Mouse (Mus musculus) ES-E14 (cell line): ENCODE results near the gene Pgap3. TPM values are rescaled to one million over a fixed set of nuclear protein-coding genes. Genes with fewer than 3 reads are reported as not detected.

Source experiments
- DNase-seq: peaks from one replicate; pipeline ENCODE4 v3.0.0-alpha.2; 2013; ENCODE audit warnings: low read depth, low spot score
- H3K27ac ChIP-seq: 2 replicates; pipeline ENCODE4 v1.5.1; 2012; ENCODE audit warnings: low read depth, mild to moderate bottlenecking, low read length, moderate library complexity, mixed read lengths; ENCODE audit not compliant: poor library complexity, insufficient read depth, severe bottlenecking
- H3K36me3 ChIP-seq: 2 replicates; pipeline ENCODE4 v1.6.1; 2012; ENCODE audit warnings: mild to moderate bottlenecking, low read length, moderate library complexity, mixed read lengths; ENCODE audit not compliant: control insufficient read depth, poor library complexity, insufficient read depth, severe bottlenecking
- H3K4me1 ChIP-seq, 2 experiments: fragments of 150-350 bp in 1 of 2; sonication (generic) in 1 of 2; 2 replicates each; pipeline ENCODE4 v1.6.1; 2012; ENCODE audit warnings: low read length in 2 of 2, mild to moderate bottlenecking in 1 of 2, mixed read lengths in 1 of 2; ENCODE audit not compliant: control insufficient read depth in 2 of 2, insufficient read depth in 2 of 2, poor library complexity in 1 of 2
- H3K4me3 ChIP-seq, 2 experiments: fragments of 150-350 bp in 1 of 2; sonication (generic) in 1 of 2; 2 replicates each; pipeline ENCODE4 v1.5.1; 2012; ENCODE audit warnings: low read length in 2 of 2, low read depth in 1 of 2, mild to moderate bottlenecking in 1 of 2, mixed read lengths in 1 of 2; ENCODE audit not compliant: insufficient read depth in 1 of 2, poor library complexity in 1 of 2, severe bottlenecking in 1 of 2
- H3K9ac ChIP-seq: 2 replicates; pipeline ENCODE4 v1.6.1; 2012; ENCODE audit warnings: low read depth, mild to moderate bottlenecking, low read length, mixed read lengths; ENCODE audit not compliant: poor library complexity, insufficient read depth, severe bottlenecking
- H3K9me3 ChIP-seq: fragments of 150-350 bp; sonication (generic); 2 replicates; pipeline ENCODE4 v1.6.1; 2012; ENCODE audit warnings: low read depth, mild to moderate bottlenecking, low read length; ENCODE audit not compliant: control insufficient read depth, insufficient read depth
- CHD2 ChIP-seq: IDR thresholded peaks from 2 replicates; pipeline ENCODE4 v1.6.1; 2014; ENCODE audit warnings: mild to moderate bottlenecking, low read depth, low read length, inconsistent platforms
- HCFC1 ChIP-seq: IDR thresholded peaks from 2 replicates; pipeline ENCODE4 v1.6.1; 2012; ENCODE audit warnings: low read length, inconsistent platforms, borderline replicate concordance; ENCODE audit not compliant: insufficient read depth
- MAFK ChIP-seq: IDR thresholded peaks from 2 replicates; pipeline ENCODE4 v1.6.1; 2014; ENCODE audit warnings: mild to moderate bottlenecking, low read depth, low read length, inconsistent platforms; ENCODE audit not compliant: insufficient read depth
- ZC3H11A ChIP-seq: IDR thresholded peaks from 2 replicates; pipeline ENCODE4 v1.6.1; 2012; ENCODE audit warnings: low read depth, mild to moderate bottlenecking, inconsistent platforms, low read length, borderline replicate concordance
- ZNF384 ChIP-seq: IDR thresholded peaks from 2 replicates; pipeline ENCODE4 v1.6.1; 2012; ENCODE audit warnings: low read depth, low read length, inconsistent platforms
- in situ Hi-C, 2 experiments: fragments of 600-800 bp; cut with MboI; formaldehyde crosslinking; loops; one replicate each; pipeline ENCODE4 v1.15.1; 2025; ENCODE audit warnings: low sequenced_read_pairs in 2 of 2, inconsistent platforms in 1 of 2; ENCODE audit not compliant: unreplicated experiment in 2 of 2
- total RNA-seq: library from RNA; depleted of rRNA; stranded (reverse); fragments of 300-350 nt; gene quantifications from 2 replicates; pipeline ENCODE4 v1.2.3, GENCODE M21; 2012

Pgap3 gene
- total RNA-seq, 1 experiment: 7.4 TPM

DNA sequence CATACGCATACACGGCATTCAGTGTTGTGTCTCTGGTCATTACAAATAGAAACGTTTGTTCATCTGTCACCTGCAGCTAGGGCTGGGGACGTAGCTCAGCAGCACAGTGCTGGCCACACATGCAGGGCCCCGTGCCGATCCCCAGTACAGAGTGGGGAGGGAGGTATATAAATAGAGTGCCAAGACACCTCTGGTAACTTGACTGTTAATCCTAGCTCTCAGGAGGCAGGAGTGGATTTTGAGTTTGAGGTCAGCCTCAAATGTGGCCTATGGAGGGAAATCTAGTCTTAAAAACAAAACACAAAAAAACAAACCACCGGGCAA is 32.5 kb downstream of the Pgap3 start:
- DNase-seq: no peak
- TF ChIP-seq CHD2 (no peak), HCFC1 (no peak), ZNF384 (no peak), MAFK (no peak), ZC3H11A (no peak)
- Histone ChIP-seq H3K9me3 (no peaks in the 10 kb centered on the region), H3K27ac (no peak overlapping the region), H3K4me1 (peaks cover 0 to 20% of the 10 kb centered on the region in 2 experiments; a peak in 2 of 4 replicates), H3K9ac (no peak overlapping the region), H3K36me3 (0 out of 2 replicates have a peak, but pooled peaks cover 2% of the 10 kb centered on the region), H3K4me3 (no peak overlapping the region)
- in situ Hi-C loops: no loop called here

DNA sequence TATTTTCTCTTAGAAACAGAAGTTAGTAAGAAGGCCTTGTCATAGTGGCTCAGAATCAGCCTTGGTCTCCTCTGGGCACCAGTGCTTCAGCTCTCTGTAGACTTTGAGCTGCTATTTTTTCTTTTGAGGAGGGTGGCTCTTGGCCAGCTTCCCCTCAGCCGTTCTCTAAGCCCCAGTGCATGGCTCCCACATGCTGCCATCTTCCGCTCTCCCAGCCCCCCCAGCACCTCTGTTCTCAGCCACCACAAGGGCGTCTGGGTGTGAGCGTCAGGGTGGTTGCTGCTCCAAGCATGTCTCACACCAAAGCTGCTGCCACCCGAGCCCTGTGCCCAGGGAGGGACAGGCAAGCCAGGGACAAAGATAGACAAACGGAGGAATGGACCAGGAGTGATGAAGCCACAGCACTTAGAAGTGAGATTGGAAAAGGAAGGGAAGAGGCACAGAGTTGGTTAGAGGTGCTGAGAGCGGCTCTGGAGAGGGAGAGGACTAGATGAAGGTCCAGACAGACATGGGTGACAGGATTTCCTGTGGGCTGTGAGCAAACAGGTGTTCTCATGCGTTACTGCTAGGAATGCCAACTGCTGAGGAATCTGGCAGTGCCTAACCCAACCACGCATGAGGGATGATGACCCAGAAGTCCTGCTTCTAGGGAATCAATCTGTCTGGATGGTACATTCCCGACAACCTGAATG is 33.0 kb downstream of the Pgap3 start:
- peaks cover 0 to 20% of the 10 kb centered on the region in 2 experiments; a peak in 2 of 4 replicates for H3K4me1 ChIP-seq
- no peak overlapping the region for H3K4me3 ChIP-seq
- H3K9me3 ChIP-seq: no peaks in the 10 kb centered on the region
- in situ Hi-C loops: no loop called here
- H3K9ac ChIP-seq: no peak overlapping the region
- TF ChIP-seq ZC3H11A (no peak), CHD2 (no peak), ZNF384 (no peak), HCFC1 (no peak), MAFK (no peak)
- DNase-seq: no peak
- no peak overlapping the region for H3K27ac ChIP-seq
- no peaks in the 10 kb centered on the region for H3K36me3 ChIP-seq

GRCm38 (mm10) chr11:98366290-98366689 is 34.0 kb downstream of the Pgap3 start:
- Histone ChIP-seq H3K4me1 (peaks cover 0 to 12% of the 10 kb centered on the region in 2 experiments; a peak in 2 of 4 replicates), H3K9me3 (no peaks in the 10 kb centered on the region), H3K27ac (no peak overlapping the region), H3K36me3 (no peaks in the 10 kb centered on the region), H3K9ac (no peak overlapping the region), H3K4me3 (no peak overlapping the region)
- DNase-seq: no peak
- no peak for TF ChIP-seq ZC3H11A
- TF ChIP-seq CHD2: no peak
- TF ChIP-seq MAFK: no peak
- TF ChIP-seq HCFC1: no peak
- TF ChIP-seq ZNF384: no peak
- in situ Hi-C loops: no loop called here

GRCm38 (mm10) chr11:98364410-98364809 is 35.9 kb downstream of the Pgap3 start:
- no peaks in the 10 kb centered on the region for H3K36me3 ChIP-seq
- TF ChIP-seq ZC3H11A: no peak
- TF ChIP-seq CHD2: no peak
- TF ChIP-seq HCFC1: no peak
- TF ChIP-seq ZNF384: no peak
- no peak for TF ChIP-seq MAFK
- H3K4me1 ChIP-seq: 0 out of 4 replicates have a peak, but pooled peaks cover 0 to 2% of the 10 kb centered on the region in 2 experiments
- DNase-seq: no peak
- no peak overlapping the region for H3K4me3 ChIP-seq
- H3K9ac ChIP-seq: no peak overlapping the region
- no peak overlapping the region for H3K27ac ChIP-seq
- in situ Hi-C loops: no loop called here
- H3K9me3 ChIP-seq: no peaks in the 10 kb centered on the region

GRCm38 (mm10) chr11:98363817-98364216 is 36.5 kb downstream of the Pgap3 start:
- Histone ChIP-seq H3K36me3 (no peaks in the 10 kb centered on the region), H3K27ac (no peak overlapping the region), H3K9me3 (no peaks in the 10 kb centered on the region), H3K9ac (no peak overlapping the region), H3K4me1 (peaks cover 0 to 4% of the 10 kb centered on the region in 2 experiments; a peak in 1 of 4 replicates), H3K4me3 (no peak overlapping the region)
- in situ Hi-C loops: no loop called here
- TF ChIP-seq HCFC1 (no peak), MAFK (no peak), ZC3H11A (no peak), ZNF384 (no peak), CHD2 (no peak)
- DNase-seq: no peak
